Mouse (Mus musculus) heart, embryonic 11.5 days (tissue): ENCODE data around the gene Smurf1. TPM values are rescaled to one million over a fixed set of nuclear protein-coding genes. Genes with fewer than 3 reads are reported as not detected.
A peak's percentile ranks its signal among the peaks of the same experiment; 100 is the strongest.

ENCODE experiments used
- ATAC-seq: fragments of 200-750 bp; cut with Nextera tagmentation; replicated peaks from 2 replicates; pipeline ENCODE4 v1.8.0; 2017; ENCODE audit warnings: moderate library complexity; ENCODE audit not compliant: insufficient number of reproducible peaks, low FRiP score, low TSS enrichment
- H3K27ac ChIP-seq: fragments of 300-500 bp; sonication (generic); 2 replicates; pipeline ENCODE4 v1.5.1; 2014; ENCODE audit warnings: mild to moderate bottlenecking, low read depth, low read length
- H3K27me3 ChIP-seq: fragments of 300-500 bp; sonication (generic); 2 replicates; pipeline ENCODE4 v1.6.1; 2014; ENCODE audit warnings: mild to moderate bottlenecking, low read length, mixed read lengths; ENCODE audit not compliant: control insufficient read depth, insufficient read depth
- H3K36me3 ChIP-seq: fragments of 300-500 bp; sonication (generic); 2 replicates; pipeline ENCODE4 v1.6.1; 2014; ENCODE audit warnings: mild to moderate bottlenecking, low read length, moderate library complexity, mixed read lengths; ENCODE audit not compliant: control insufficient read depth, insufficient read depth
- H3K4me1 ChIP-seq: fragments of 300-500 bp; sonication (generic); 2 replicates; pipeline ENCODE4 v1.6.1; 2014; ENCODE audit warnings: low read length; ENCODE audit not compliant: control insufficient read depth, insufficient read depth
- H3K4me2 ChIP-seq: fragments of 300-500 bp; sonication (generic); 2 replicates; pipeline ENCODE4 v1.6.1; 2014; ENCODE audit warnings: mild to moderate bottlenecking, moderate library complexity
- H3K4me3 ChIP-seq: fragments of 300-500 bp; sonication (generic); 2 replicates; pipeline ENCODE4 v1.5.1; 2014; ENCODE audit warnings: low read depth, low read length
- H3K9ac ChIP-seq: fragments of 300-500 bp; sonication (generic); 2 replicates; pipeline ENCODE4 v1.6.1; 2014; ENCODE audit warnings: mild to moderate bottlenecking, low read depth, low read length, moderate library complexity
- H3K9me3 ChIP-seq: fragments of 300-500 bp; sonication (generic); replicated peaks from 2 replicates; pipeline ENCODE4 v1.6.1; 2016; ENCODE audit warnings: low read length; ENCODE audit not compliant: control insufficient read depth
- whole genome bisulfite sequencing: fragments of 180-500 bp; shearing (Covaris S2); extraction: QIAGEN DNeasy Blood & Tissue Kit; methylation state at CpG from one replicate; pipeline ENCODE4 v1.1.7; 2014; ENCODE audit not compliant: insufficient replicate concordance; 5-methylcytosine and 5-hydroxymethylcytosine counted together
- polyA plus RNA-seq: library from polyadenylated mRNA; unstranded; fragments of >200 nt; fragmentation: Nextera tagmentation; extraction: Ambion mirVana; gene quantifications from 2 replicates; pipeline ENCODE4 v1.2.1, GENCODE M21; 2014

The Smurf1 gene
- polyA plus RNA-seq, 1 experiment from 2014 or later, result 14.3 TPM

DNA sequence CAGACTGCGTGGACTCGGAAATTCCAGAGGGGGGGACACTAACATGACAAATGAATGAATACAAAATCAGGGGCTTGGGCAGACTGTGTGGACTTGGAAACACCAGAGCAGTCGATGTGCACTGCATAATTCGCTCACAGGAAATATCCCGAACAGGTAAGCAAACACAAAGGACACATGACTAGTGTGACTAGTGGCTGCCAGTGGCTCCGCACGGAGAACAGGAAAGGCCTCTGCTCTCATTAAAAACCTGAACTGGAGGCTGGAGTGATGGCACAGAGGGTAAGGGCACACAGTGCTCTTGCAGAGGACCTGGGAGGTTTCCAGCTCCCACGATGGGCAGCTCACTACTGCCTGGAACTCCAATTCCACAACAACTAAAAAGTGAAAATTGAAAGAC is 47.4 kb downstream of the Smurf1 start:
- H3K9me3 ChIP-seq, result no peaks in the 10 kb centered on the region
- no peak overlapping the region for H3K9ac ChIP-seq
- 82% methylated on average over 8 of the region's 8 CpGs for WGBS
- no peak overlapping the region for H3K4me3 ChIP-seq
- H3K27ac ChIP-seq, result no peak overlapping the region
- H3K36me3 ChIP-seq, result no peaks in the 10 kb centered on the region
- no peak for ATAC-seq
- H3K27me3 ChIP-seq, result no peaks in the 10 kb centered on the region
- H3K4me1 ChIP-seq, result peaks cover 59% of the 10 kb centered on the region
- H3K4me2 ChIP-seq, result no peak overlapping the region

- peaks cover 55% of the 10 kb centered on the region for H3K4me1 ChIP-seq
Measured at GRCm38 (mm10) chr5:144917172-144917571, 48.5 kb downstream of the Smurf1 start.

GRCm38 (mm10) chr5:144915828-144916227 is 49.8 kb downstream of the Smurf1 start:
- Histone ChIP-seq H3K9me3 (no peaks in the 10 kb centered on the region), H3K4me3 (no peak overlapping the region), H3K36me3 (no peaks in the 10 kb centered on the region), H3K4me1 (peaks cover 46% of the 10 kb centered on the region), H3K9ac (no peak overlapping the region), H3K27me3 (no peaks in the 10 kb centered on the region), H3K27ac (0 out of 2 replicates have a peak overlapping the region, but pooled peaks have one; percentile 10), H3K4me2 (no peak overlapping the region)
- WGBS, result 64% methylated on average over 5 of the region's 5 CpGs
- ATAC-seq, result no peak

More at GRCm38 (mm10) chr5:144917172-144917571, 48.5 kb downstream of the Smurf1 start:
- Histone ChIP-seq H3K36me3 (no peaks in the 10 kb centered on the region), H3K4me3 (no peak overlapping the region), H3K27ac (no peak overlapping the region), H3K27me3 (no peaks in the 10 kb centered on the region), H3K9ac (no peak overlapping the region), H3K4me2 (no peak overlapping the region), H3K9me3 (no peaks in the 10 kb centered on the region)
- 86% methylated on average over 6 of the region's 6 CpGs for WGBS
- no peak for ATAC-seq

- H3K4me1 ChIP-seq, result peaks cover 38% of the 10 kb centered on the region
- no peak overlapping the region for H3K9ac ChIP-seq
- no peaks in the 10 kb centered on the region for H3K9me3 ChIP-seq
- no peak overlapping the region for H3K4me3 ChIP-seq
- no peaks in the 10 kb centered on the region for H3K27me3 ChIP-seq
- WGBS, result 39% methylated on average over 7 of the region's 7 CpGs
- H3K36me3 ChIP-seq, result no peaks in the 10 kb centered on the region
- no peak overlapping the region for H3K27ac ChIP-seq
- no peak overlapping the region for H3K4me2 ChIP-seq
- ATAC-seq, result no peak
Measured at GRCm38 (mm10) chr5:144914433-144914906, 51.2 kb downstream of the Smurf1 start.

- Histone ChIP-seq H3K4me2 (no peak overlapping the region), H3K9ac (no peak overlapping the region), H3K4me3 (no peak overlapping the region), H3K27me3 (no peaks in the 10 kb centered on the region), H3K27ac (no peak overlapping the region), H3K36me3 (no peaks in the 10 kb centered on the region), H3K9me3 (no peaks in the 10 kb centered on the region), H3K4me1 (peaks cover 35% of the 10 kb centered on the region)
- 91% methylated on average over 16 of the region's 16 CpGs for WGBS
- no peak for ATAC-seq
Measured at GRCm38 (mm10) chr5:144913923-144914322, 51.7 kb downstream of the Smurf1 start.

GRCm38 (mm10) chr5:144913361-144913760 is 52.3 kb downstream of the Smurf1 start:
- ATAC-seq, result no peak
- no peaks in the 10 kb centered on the region for H3K27me3 ChIP-seq
- no peak overlapping the region for H3K27ac ChIP-seq
- H3K4me2 ChIP-seq, result no peak overlapping the region
- WGBS, result 79% methylated on average over 5 of the region's 5 CpGs
- no peaks in the 10 kb centered on the region for H3K36me3 ChIP-seq
- no peaks in the 10 kb centered on the region for H3K9me3 ChIP-seq
- H3K9ac ChIP-seq, result no peak overlapping the region
- H3K4me3 ChIP-seq, result no peak overlapping the region
- H3K4me1 ChIP-seq, result peaks cover 35% of the 10 kb centered on the region

DNA sequence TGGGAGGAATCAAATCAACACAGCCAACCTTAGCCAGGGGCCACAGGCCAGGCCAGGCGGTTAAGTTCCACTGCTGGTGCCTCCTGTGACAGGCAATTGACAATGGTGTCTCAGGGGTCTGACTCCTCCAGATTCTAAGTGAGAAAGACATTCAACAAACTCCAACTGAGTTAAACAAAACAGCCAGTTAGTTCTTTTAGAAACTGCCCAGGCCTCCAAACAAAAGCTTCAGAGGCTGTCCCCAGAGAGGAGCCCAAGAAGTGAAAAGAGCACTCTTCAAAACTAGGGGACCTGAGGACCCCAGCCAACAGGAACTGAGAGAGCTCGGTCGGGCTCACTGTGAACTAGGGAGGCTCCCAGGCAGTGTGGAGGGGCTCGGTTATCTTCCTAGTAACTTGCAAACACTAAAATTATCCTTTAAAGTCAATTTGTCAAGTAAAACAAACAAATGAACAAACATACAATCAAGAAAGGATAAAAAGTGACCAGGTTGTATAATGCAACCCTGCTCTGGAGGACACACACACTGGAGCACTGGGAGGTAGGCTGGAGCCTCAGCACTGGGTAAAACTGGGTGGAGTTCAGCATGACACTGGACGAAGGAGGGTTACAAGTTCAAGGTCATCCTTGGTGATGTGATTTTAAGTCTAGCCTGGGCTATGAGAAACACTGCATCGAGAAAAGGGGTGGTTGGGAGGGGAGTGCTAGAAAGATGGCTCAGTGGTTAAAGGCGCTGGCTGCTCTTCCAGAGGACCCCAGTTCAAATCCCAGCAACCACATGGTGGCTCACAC is 52.9 kb downstream of the Smurf1 start:
- Histone ChIP-seq H3K36me3 (no peaks in the 10 kb centered on the region), H3K4me3 (no peak overlapping the region), H3K27me3 (no peaks in the 10 kb centered on the region), H3K4me1 (peaks cover 35% of the 10 kb centered on the region), H3K27ac (no peak overlapping the region), H3K4me2 (no peak overlapping the region), H3K9ac (0 out of 2 replicates have a peak overlapping the region, but pooled peaks have one; percentile 10), H3K9me3 (no peaks in the 10 kb centered on the region)
- 77% methylated on average over 7 of the region's 7 CpGs for WGBS
- ATAC-seq, result no peak

GRCm38 (mm10) chr5:144909521-144909920 is 56.1 kb downstream of the Smurf1 start:
- 64% methylated on average over 4 of the region's 4 CpGs for WGBS
- no peaks in the 10 kb centered on the region for H3K36me3 ChIP-seq
- no peak overlapping the region for H3K4me2 ChIP-seq
- peak overlapping the region; percentile 10; the same call in 1 of the 2 replicates for H3K27ac ChIP-seq
- H3K9me3 ChIP-seq, result no peaks in the 10 kb centered on the region
- no peaks in the 10 kb centered on the region for H3K27me3 ChIP-seq
- no peak overlapping the region for H3K9ac ChIP-seq
- ATAC-seq, result no peak
- peaks cover 17% of the 10 kb centered on the region for H3K4me1 ChIP-seq
- H3K4me3 ChIP-seq, result no peak overlapping the region

DNA sequence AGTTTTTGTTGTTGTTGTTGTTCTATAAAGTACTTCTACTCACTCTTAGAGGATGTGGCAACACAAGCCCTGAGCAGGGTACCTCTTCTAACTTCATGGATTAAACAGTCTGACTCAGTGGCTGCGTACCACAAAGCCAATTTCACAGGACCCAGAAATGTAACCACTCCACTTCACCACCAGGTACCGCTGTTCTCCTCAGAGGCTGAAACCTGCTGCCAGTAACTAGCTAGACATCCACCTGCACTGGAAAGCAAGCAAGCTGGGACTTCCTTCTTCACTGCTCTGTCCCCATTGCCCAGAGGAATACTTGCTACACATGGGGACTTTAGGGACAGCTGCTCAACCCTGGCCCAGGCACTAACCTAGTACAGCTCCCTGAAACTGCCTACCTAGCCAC is 58.1 kb downstream of the Smurf1 start:
- Histone ChIP-seq H3K27ac (no peak overlapping the region), H3K36me3 (no peaks in the 10 kb centered on the region), H3K9me3 (no peaks in the 10 kb centered on the region), H3K4me1 (peaks cover 11% of the 10 kb centered on the region; the same call in 1 of the 2 replicates), H3K4me3 (no peak overlapping the region), H3K9ac (no peak overlapping the region), H3K27me3 (no peaks in the 10 kb centered on the region), H3K4me2 (no peak overlapping the region)
- no peak for ATAC-seq
- WGBS, result 63% methylated on average over 2 of the region's 2 CpGs
